Mouse (Mus musculus) intestine, embryonic 15.5 days (tissue): ENCODE measurements around the gene Acap2. TPM values are rescaled to one million over a fixed set of nuclear protein-coding genes. Genes with fewer than 3 reads are reported as not detected.

ENCODE experiments used
- ATAC-seq: fragments of 200-750 bp; cut with Nextera tagmentation; 2 replicates; pipeline ENCODE4 v1.8.0; 2017; ENCODE audit warnings: moderate TSS enrichment, moderate library complexity
- H3K27ac ChIP-seq: fragments of 300-500 bp; sonication (generic); 2 replicates; pipeline ENCODE4 v1.5.1; 2015; ENCODE audit warnings: mild to moderate bottlenecking, inconsistent platforms
- H3K27me3 ChIP-seq: fragments of 300-500 bp; sonication (generic); replicated peaks from 2 replicates; pipeline ENCODE4 v1.6.1; 2015; ENCODE audit warnings: inconsistent platforms
- H3K36me3 ChIP-seq: fragments of 300-500 bp; sonication (generic); 2 replicates; pipeline ENCODE4 v1.6.1; 2015; ENCODE audit warnings: inconsistent platforms
- H3K4me1 ChIP-seq: fragments of 300-500 bp; sonication (generic); replicated peaks from 2 replicates; pipeline ENCODE4 v1.6.1; 2015; ENCODE audit warnings: inconsistent platforms
- H3K4me2 ChIP-seq: fragments of 300-500 bp; sonication (generic); replicated peaks from 2 replicates; pipeline ENCODE4 v1.6.1; 2015; ENCODE audit warnings: mild to moderate bottlenecking, inconsistent platforms
- H3K4me3 ChIP-seq: fragments of 300-500 bp; sonication (generic); replicated peaks from 2 replicates; pipeline ENCODE4 v1.5.1; 2015; ENCODE audit warnings: inconsistent platforms
- H3K9ac ChIP-seq: fragments of 300-500 bp; sonication (generic); 2 replicates; pipeline ENCODE4 v1.6.1; 2015; ENCODE audit warnings: inconsistent platforms
- H3K9me3 ChIP-seq: fragments of 300-500 bp; sonication (generic); 2 replicates; pipeline ENCODE4 v1.6.1; 2016; ENCODE audit warnings: inconsistent platforms
- WGBS: fragments of 180-500 bp; shearing (Covaris S2); methylation state at CpG from one replicate; pipeline ENCODE4 v1.1.7; 2015; 5-methylcytosine and 5-hydroxymethylcytosine counted together
- polyA plus RNA-seq: library from polyadenylated mRNA; unstranded; fragments of >200 nt; fragmentation: Nextera tagmentation; extraction: Ambion mirVana; gene quantifications from 2 replicates; pipeline ENCODE4 v1.2.1, GENCODE M21; 2015

Gene Acap2
- polyA plus RNA-seq: 17.4 and 18.6 TPM in 2 replicates

DNA sequence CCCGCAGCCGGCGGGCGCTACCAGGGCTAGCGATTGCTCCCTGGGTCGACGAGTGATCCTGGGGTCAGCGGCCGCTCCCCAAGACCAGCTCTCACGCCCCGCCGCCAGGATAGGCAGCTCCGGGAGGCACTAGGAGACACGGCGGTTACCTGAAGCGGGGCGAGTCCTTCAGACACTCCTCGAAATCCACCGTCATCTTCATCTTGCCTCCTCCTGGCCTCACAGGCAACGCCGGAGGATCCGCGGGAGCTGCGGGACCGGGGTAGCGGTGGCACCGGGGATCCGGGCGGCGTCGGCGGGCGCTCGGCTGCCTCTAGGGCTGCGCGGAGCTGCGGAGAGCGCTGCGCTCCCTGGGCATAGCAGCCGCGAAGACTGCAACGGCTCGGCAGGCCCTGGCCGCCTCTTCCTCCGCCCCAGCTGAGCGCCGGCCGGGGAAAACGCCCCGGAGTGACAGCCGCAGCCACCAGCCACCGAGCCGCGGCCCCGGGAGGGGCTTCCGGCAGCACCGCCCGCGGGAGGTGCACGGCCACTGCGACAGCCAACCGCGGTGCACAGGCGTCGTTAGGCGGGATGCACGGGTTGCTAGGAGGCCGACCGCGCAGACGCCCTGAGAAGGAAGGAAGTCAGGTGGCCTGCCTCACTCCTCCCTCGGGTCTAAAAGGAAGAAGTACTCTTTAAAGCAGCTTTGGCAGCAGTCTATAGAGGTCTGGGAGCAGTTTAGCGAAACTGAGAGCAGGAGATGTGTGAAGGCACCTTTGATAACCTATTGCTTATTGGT is at the start of gene Acap2:
Gene Acap2 (minus strand): TSS at position 456 of the 778 bp plus-strand sequence.
- H3K27ac ChIP-seq: peak within 1 kb of the TSS; percentile 97
- H3K36me3 ChIP-seq: no peaks in the 10 kb centered on the region
- H3K9me3 ChIP-seq: no peaks in the 10 kb centered on the region
- H3K9ac ChIP-seq: peak within 1 kb of the TSS; percentile 92
- H3K4me1 ChIP-seq: 0 out of 2 replicates have a peak, but pooled peaks cover 5% of the 10 kb centered on the region
- H3K27me3 ChIP-seq: no peaks in the 10 kb centered on the region
- H3K4me2 ChIP-seq: peak within 1 kb of the TSS; percentile 78
- peak; percentile 99 for ATAC-seq
- H3K4me3 ChIP-seq: peak within 1 kb of the TSS; percentile 96
- WGBS: under 1% methylated on average over 72 of the region's 73 CpGs

DNA sequence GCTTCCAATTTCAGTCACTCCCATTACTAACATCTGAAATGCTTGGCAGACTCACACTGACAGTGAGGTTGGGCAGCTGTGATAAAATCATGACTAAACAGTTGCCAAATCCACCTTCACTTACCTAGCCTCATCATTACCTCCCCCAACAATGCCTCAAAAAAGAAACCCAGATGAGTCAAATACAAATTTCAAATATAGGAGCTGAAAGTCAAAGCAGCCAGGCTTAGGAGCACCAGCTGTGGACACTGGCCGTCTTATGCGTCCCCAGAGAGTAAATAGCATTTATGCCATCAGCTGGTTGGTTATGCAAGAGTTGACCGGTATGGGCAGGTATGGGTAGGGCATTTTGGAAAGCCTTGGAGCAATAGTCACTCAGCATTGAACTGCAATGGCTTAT is 48.4 kb upstream of the Acap2 start:
- ATAC-seq: no peak
- no peaks in the 10 kb centered on the region for H3K27me3 ChIP-seq

DNA sequence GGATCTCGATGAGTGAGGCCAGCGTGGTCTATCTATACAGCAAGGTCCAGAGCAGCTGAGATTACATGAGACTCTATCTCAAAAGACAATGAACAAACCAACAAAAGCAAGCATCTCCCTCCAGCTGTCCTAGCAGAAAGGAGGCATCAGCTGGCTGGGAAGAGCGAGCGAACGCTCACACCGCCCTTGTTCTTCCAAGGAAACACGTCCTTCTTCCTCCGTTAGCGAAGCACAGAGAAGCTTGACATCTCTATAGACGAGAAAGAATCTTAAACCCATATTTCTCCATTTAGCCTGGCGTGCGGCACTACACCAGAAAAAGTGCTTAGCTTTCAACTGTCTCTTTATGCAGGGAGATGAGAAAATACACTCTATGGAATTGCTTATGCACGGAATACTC is 47.7 kb upstream of the Acap2 start:
- Histone ChIP-seq H3K36me3 (peaks cover 4% of the 10 kb centered on the region; the same call in 1 of the 2 replicates), H3K4me2 (no peak overlapping the region), H3K27me3 (no peaks in the 10 kb centered on the region), H3K9me3 (no peaks in the 10 kb centered on the region), H3K27ac (no peak overlapping the region), H3K4me1 (no peaks in the 10 kb centered on the region), H3K9ac (no peak overlapping the region), H3K4me3 (no peak overlapping the region)
- no peak for ATAC-seq
- 90% methylated on average over 13 of the region's 13 CpGs for WGBS

More for the DNA sequence above, 48.4 kb upstream of the Acap2 start:
- Histone ChIP-seq H3K36me3 (peaks cover 4% of the 10 kb centered on the region; the same call in 1 of the 2 replicates), H3K4me2 (no peak overlapping the region), H3K9ac (no peak overlapping the region), H3K4me3 (no peak overlapping the region), H3K9me3 (no peaks in the 10 kb centered on the region), H3K4me1 (no peaks in the 10 kb centered on the region), H3K27ac (no peak overlapping the region)
- WGBS: 91% methylated on average over 3 of the region's 3 CpGs

DNA sequence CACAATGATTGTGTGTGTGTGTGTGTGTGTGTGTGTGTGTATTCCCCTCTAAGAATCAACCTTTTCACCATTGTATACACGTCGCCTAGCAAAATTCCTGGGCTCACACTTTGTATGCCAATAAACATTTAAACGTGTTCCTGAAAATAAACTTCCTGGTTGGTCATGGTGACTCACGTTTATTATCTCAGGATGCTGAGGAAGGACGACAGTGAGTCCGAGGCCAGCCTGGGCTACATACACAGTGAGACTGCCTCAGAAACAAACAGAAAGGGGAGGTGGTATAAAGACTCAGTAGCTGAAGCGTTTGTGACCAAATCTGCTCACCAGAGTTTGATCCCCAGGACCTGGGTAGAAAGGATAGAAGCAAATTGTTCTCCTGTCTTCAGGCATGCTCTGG is 46.4 kb upstream of the Acap2 start:
- Histone ChIP-seq H3K9me3 (no peaks in the 10 kb centered on the region), H3K4me3 (no peak overlapping the region), H3K4me1 (no peaks in the 10 kb centered on the region), H3K27ac (no peak overlapping the region), H3K9ac (no peak overlapping the region), H3K27me3 (no peaks in the 10 kb centered on the region), H3K36me3 (peaks cover 4% of the 10 kb centered on the region; the same call in 1 of the 2 replicates), H3K4me2 (no peak overlapping the region)
- WGBS: 71% methylated on average over 7 of the region's 7 CpGs
- ATAC-seq: no peak

DNA sequence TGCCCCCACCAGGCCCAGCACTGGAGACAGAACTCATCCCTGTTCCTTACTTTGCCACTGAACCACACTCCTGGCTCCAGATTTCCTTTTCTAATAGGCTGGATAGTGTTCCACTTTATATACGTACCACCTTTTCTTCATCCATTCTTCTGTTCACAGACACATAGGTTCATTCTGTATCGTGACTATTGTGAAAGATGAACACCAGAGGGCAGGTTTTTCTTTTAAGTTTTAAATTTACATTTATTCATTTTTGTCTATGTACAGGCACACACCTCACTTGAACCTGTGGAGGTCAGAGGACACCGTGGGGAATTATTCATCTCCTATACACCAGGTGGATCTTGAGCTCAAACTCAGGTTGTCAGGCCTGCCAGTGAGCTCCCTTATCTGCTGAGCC is 43.0 kb upstream of the Acap2 start:
- 67% methylated on average over 3 of the region's 3 CpGs for WGBS
- no peak overlapping the region for H3K27ac ChIP-seq
- no peaks in the 10 kb centered on the region for H3K27me3 ChIP-seq
- no peak overlapping the region for H3K4me2 ChIP-seq
- H3K4me3 ChIP-seq: no peak overlapping the region
- ATAC-seq: no peak
- H3K4me1 ChIP-seq: no peaks in the 10 kb centered on the region
- no peaks in the 10 kb centered on the region for H3K9me3 ChIP-seq
- no peaks in the 10 kb centered on the region for H3K36me3 ChIP-seq
- H3K9ac ChIP-seq: no peak overlapping the region

DNA sequence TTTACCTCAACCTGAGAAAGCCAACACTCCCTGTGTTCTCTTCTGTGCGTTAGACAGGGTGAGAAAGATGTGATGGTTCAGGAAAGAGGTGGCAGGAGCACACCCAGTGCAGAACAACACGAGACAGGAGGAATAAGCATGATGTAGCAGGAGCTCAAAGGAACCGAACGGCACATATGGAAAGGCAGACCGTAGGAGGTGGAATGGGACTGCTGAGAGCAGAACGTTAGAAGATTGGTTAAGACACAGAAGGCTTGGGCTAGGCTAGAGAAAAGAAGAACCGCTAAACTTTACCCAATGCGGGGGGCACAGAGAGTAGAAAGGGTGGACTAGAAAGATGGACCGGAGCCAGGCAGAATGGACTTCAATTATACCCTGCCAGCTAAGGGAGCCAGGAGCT is 40.4 kb upstream of the Acap2 start:
- no peak overlapping the region for H3K27ac ChIP-seq
- no peak for ATAC-seq
- WGBS: 88% methylated on average over 9 of the region's 9 CpGs
- no peaks in the 10 kb centered on the region for H3K4me1 ChIP-seq
- no peak overlapping the region for H3K4me3 ChIP-seq
- H3K9ac ChIP-seq: no peak overlapping the region
- no peaks in the 10 kb centered on the region for H3K9me3 ChIP-seq
- H3K36me3 ChIP-seq: no peaks in the 10 kb centered on the region
- H3K27me3 ChIP-seq: no peaks in the 10 kb centered on the region
- H3K4me2 ChIP-seq: no peak overlapping the region

DNA sequence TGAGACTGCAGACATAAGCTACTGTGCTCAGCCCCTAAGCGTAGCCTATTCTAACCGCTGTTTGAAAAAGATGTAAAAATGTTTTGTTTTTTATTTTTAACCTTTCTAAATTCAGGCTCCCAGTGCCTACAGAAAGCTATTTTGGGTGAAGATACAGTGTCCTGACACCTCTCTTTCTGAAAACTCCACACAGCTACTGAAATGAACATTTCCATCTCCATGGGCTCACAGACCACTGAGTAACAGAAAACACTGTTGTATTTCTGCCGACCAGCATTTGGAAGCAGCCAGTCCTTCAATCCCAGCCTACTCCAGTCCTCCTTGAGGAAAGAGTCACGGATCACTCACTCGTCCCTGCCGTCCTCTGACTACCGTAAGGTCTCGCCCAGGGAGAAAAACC is 39.5 kb upstream of the Acap2 start:
- H3K9me3 ChIP-seq: no peaks in the 10 kb centered on the region
- H3K4me3 ChIP-seq: no peak overlapping the region
- ATAC-seq: no peak
- H3K4me2 ChIP-seq: no peak overlapping the region
- no peak overlapping the region for H3K9ac ChIP-seq
- no peaks in the 10 kb centered on the region for H3K36me3 ChIP-seq
- 93% methylated on average over 8 of the region's 8 CpGs for WGBS
- no peak overlapping the region for H3K27ac ChIP-seq
- H3K27me3 ChIP-seq: no peaks in the 10 kb centered on the region
- peaks cover under 1% of the 10 kb centered on the region; the same call in 1 of the 2 replicates for H3K4me1 ChIP-seq

DNA sequence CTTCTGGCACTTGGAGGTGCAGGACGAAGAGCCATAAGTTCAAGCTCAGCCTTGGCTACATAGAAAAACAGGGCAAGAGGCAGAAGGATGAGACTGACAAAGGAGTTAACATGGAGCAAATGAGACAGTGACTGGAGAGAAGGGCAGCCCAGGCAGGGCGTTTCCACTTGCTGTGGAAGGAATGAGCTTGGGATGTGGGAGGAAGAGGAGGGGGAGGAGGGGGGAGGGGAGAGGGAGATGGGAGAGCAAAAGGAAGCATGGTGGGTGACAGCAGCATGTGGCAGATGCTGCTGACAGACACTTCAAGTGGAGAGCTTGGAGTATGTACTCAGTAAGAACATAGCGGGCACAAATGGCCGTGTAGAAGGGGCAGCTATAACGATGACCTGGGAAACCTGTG is 37.2 kb upstream of the Acap2 start:
- no peaks in the 10 kb centered on the region for H3K36me3 ChIP-seq
- H3K27me3 ChIP-seq: no peaks in the 10 kb centered on the region
- H3K27ac ChIP-seq: no peak overlapping the region
- H3K4me2 ChIP-seq: no peak overlapping the region
- H3K9me3 ChIP-seq: no peaks in the 10 kb centered on the region
- no peak for ATAC-seq
- peaks cover 11% of the 10 kb centered on the region for H3K4me1 ChIP-seq
- WGBS: 74% methylated on average over 5 of the region's 5 CpGs
- H3K4me3 ChIP-seq: no peak overlapping the region
- no peak overlapping the region for H3K9ac ChIP-seq

DNA sequence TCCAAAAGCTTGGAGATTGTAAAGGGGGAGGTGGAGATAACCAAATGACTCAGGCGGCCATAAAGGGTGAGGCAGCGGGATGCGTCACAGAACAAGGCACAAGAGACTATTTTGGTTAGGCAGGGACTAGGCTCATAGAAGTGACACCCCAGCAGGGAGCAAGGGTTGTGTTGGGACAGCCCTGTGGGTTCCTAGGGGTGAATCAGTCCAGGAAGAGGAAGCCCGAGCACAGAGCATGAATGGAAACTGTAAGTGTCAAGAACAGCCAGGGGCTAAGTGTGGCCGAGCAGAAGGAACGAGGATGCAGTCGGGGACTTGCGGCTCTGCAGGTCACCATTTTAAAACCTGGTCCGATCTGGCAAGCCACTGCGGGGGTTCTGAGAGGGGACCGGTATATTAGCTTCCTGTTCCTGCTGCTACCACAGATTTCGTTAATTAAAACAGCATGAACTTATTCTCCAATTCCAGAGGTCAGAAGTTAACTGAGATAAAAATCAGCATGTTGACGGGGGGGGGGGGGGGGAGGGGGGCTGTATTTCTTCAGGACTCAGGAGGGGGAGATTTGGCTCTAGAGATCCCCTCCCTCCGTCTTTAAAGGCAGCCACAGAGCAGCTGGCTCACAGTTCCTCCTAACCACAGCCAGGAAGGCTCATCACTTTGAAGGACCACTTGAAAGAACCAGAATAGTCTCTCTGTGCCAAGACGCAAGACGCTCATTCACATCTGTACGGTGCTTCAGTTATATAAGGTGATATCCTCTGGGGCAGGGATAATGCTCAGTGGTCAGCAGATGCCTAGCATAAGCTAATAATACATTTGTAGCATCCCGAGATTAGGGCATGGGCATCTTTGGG is 34.6 kb upstream of the Acap2 start:
- 26% methylated on average over 18 of the region's 18 CpGs for WGBS
- ATAC-seq: peak; percentile 23; the same call in 1 of the 2 replicates

DNA sequence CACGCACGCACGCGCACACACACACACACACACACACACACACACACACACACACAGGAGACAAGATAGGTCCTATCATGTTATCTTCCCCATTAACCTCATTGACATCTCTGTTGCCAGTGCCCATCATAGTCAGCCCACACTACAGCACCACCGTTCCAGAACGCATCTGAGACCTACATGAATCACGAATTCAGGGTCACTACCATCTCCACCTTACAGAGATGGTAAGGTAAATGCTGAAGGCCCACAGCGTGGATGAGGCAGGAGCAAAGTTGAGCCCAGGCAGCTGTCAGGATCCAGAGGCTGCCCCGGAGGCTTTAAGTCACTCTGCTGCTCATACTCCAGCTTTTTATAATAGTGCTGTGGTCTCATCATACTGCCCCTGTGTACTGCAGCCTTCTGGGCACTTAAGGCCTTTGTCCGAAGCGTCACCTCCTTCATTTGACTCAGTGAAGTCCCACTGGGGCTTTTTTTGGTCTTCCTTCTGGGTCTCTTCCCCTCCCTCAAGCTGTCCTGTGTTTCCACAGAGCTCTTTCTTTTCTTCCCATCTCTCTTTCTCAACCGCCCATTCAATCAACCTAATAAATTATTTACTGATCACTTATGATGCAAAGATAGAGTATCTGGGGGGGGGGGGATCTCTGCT is 33.9 kb upstream of the Acap2 start:
- no peak overlapping the region for H3K9ac ChIP-seq
- H3K4me3 ChIP-seq: no peak overlapping the region
- no peak for ATAC-seq
- no peak overlapping the region for H3K4me2 ChIP-seq
- no peak overlapping the region for H3K27ac ChIP-seq
- no peaks in the 10 kb centered on the region for H3K27me3 ChIP-seq
- H3K36me3 ChIP-seq: no peaks in the 10 kb centered on the region
- 78% methylated on average over 12 of the region's 12 CpGs for WGBS
- H3K4me1 ChIP-seq: peaks cover 14% of the 10 kb centered on the region
- no peaks in the 10 kb centered on the region for H3K9me3 ChIP-seq

More for the DNA sequence above, 34.6 kb upstream of the Acap2 start:
- H3K4me2 ChIP-seq: no peak overlapping the region
- no peaks in the 10 kb centered on the region for H3K36me3 ChIP-seq
- peaks cover 14% of the 10 kb centered on the region for H3K4me1 ChIP-seq
- H3K4me3 ChIP-seq: no peak overlapping the region
- no peak overlapping the region for H3K9ac ChIP-seq
- no peak overlapping the region for H3K27ac ChIP-seq
- no peaks in the 10 kb centered on the region for H3K9me3 ChIP-seq
- no peaks in the 10 kb centered on the region for H3K27me3 ChIP-seq

DNA sequence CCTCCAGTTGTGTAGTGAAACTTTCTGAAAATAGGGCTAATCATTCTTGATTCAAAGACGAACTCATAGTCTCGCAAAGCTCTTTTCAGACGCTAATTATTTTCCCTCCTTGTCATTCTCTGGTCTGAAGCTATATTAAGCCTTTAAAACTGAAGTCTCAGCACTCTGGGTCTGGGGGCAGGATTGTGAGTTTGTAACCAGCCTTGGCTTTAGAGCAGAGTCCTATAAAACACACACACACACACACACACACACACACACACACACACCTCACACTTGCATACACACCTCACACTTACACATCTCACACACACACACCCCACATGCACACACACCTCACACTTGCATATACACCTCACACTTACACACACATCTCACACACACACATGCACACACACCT is 33.3 kb upstream of the Acap2 start:
- WGBS: 64% methylated on average over 3 of the region's 3 CpGs

More for the DNA sequence above, 33.3 kb upstream of the Acap2 start:
- H3K4me3 ChIP-seq: no peak overlapping the region
- no peaks in the 10 kb centered on the region for H3K36me3 ChIP-seq
- no peak overlapping the region for H3K9ac ChIP-seq
- no peak for ATAC-seq
- no peaks in the 10 kb centered on the region for H3K27me3 ChIP-seq
- no peak overlapping the region for H3K27ac ChIP-seq
- H3K9me3 ChIP-seq: no peaks in the 10 kb centered on the region
- peak overlapping the region; percentile 52; the same call in 1 of the 2 replicates for H3K4me2 ChIP-seq
- H3K4me1 ChIP-seq: peaks cover 14% of the 10 kb centered on the region
